Mouse (Mus musculus): ENCODE measurements at regions not wholly inside any gene's neighbourhood (a gene's known extent, or its start where the extent isn't known, plus 50 kb on each side); places are given as distances from the start of the nearest gene placed in this dataset.

- 87% methylated on average over 3 of the region's 3 CpGs for whole genome bisulfite sequencing
- DNase-seq (ENCODE audit: low spot score): no peak
Measured at GRCm38 (mm10) chr10:17010047-17010446, 713.0 kb upstream of the Cited2 start.

GRCm38 (mm10) chr10:17011876-17012275 lies 711.1 kb upstream of the Cited2 start:
- no peak overlapping the region for H3K9ac ChIP-seq (replicated peaks; ENCODE audit: low read length)
- DNase-seq (ENCODE audit: low spot score): no peak
- no peaks in the 10 kb centered on the region for H3K27me3 ChIP-seq (ENCODE audit: control insufficient read depth, insufficient read depth, low read length)
- no peaks in the 10 kb centered on the region for H3K36me3 ChIP-seq (replicated peaks; ENCODE audit: control insufficient read depth, insufficient read depth, low read depth, low read length)
- no peak overlapping the region for H3K27ac ChIP-seq (replicated peaks; ENCODE audit: low read depth, low read length)
- no peaks in the 10 kb centered on the region for H3K4me1 ChIP-seq (ENCODE audit: control insufficient read depth, insufficient read depth, low read length)
- no peak for ATAC-seq (replicated peaks; ENCODE audit: insufficient number of reproducible peaks, low FRiP score, low TSS enrichment, low read depth)
- 83% methylated on average over 2 of the region's 2 CpGs for WGBS
- no peak overlapping the region for H3K4me3 ChIP-seq (ENCODE audit: low read depth, low read length)
- no peak overlapping the region for H3K4me2 ChIP-seq (ENCODE audit: low read depth, low read length)
- no peaks in the 10 kb centered on the region for H3K9me3 ChIP-seq (replicated peaks; ENCODE audit: control insufficient read depth, low read length)

More at GRCm38 (mm10) chr10:17010047-17010446, 713.0 kb upstream of the Cited2 start:
- Histone ChIP-seq H3K27me3 (ENCODE audit: control insufficient read depth, insufficient read depth, low read length) (no peaks in the 10 kb centered on the region), H3K4me3 (ENCODE audit: low read depth, low read length) (no peak overlapping the region), H3K4me2 (ENCODE audit: low read depth, low read length) (no peak overlapping the region), H3K27ac (replicated peaks; ENCODE audit: low read depth, low read length) (no peak overlapping the region), H3K36me3 (replicated peaks; ENCODE audit: control insufficient read depth, insufficient read depth, low read depth, low read length) (no peaks in the 10 kb centered on the region), H3K9ac (replicated peaks; ENCODE audit: low read length) (no peak overlapping the region), H3K9me3 (replicated peaks; ENCODE audit: control insufficient read depth, low read length) (no peaks in the 10 kb centered on the region), H3K4me1 (ENCODE audit: control insufficient read depth, insufficient read depth, low read length) (no peaks in the 10 kb centered on the region)
- no peak for ATAC-seq (replicated peaks; ENCODE audit: insufficient number of reproducible peaks, low FRiP score, low TSS enrichment, low read depth)

- no peaks in the 10 kb centered on the region for H3K9me3 ChIP-seq (replicated peaks; ENCODE audit: control insufficient read depth, low read length)
- H3K27ac ChIP-seq (replicated peaks; ENCODE audit: low read depth, low read length): no peak overlapping the region
- H3K27me3 ChIP-seq (ENCODE audit: control insufficient read depth, insufficient read depth, low read length): no peaks in the 10 kb centered on the region
- no peak for DNase-seq (ENCODE audit: low spot score)
- H3K4me3 ChIP-seq (ENCODE audit: low read depth, low read length): no peak overlapping the region
- H3K4me2 ChIP-seq (ENCODE audit: low read depth, low read length): no peak overlapping the region
- no peak overlapping the region for H3K9ac ChIP-seq (replicated peaks; ENCODE audit: low read length)
- H3K36me3 ChIP-seq (replicated peaks; ENCODE audit: control insufficient read depth, insufficient read depth, low read depth, low read length): no peaks in the 10 kb centered on the region
- ATAC-seq (replicated peaks; ENCODE audit: insufficient number of reproducible peaks, low FRiP score, low TSS enrichment, low read depth): no peak
- WGBS: 71% methylated on average over 3 of the region's 3 CpGs
- H3K4me1 ChIP-seq (ENCODE audit: control insufficient read depth, insufficient read depth, low read length): no peaks in the 10 kb centered on the region
Measured at GRCm38 (mm10) chr10:17012541-17012975, 710.5 kb upstream of the Cited2 start.

GRCm38 (mm10) chr10:17014826-17015225 lies 708.2 kb upstream of the Cited2 start:
- Histone ChIP-seq H3K27ac (replicated peaks; ENCODE audit: low read depth, low read length) (no peak overlapping the region), H3K4me3 (ENCODE audit: low read depth, low read length) (no peak overlapping the region), H3K9me3 (replicated peaks; ENCODE audit: control insufficient read depth, low read length) (no peaks in the 10 kb centered on the region), H3K9ac (replicated peaks; ENCODE audit: low read length) (no peak overlapping the region), H3K36me3 (replicated peaks; ENCODE audit: control insufficient read depth, insufficient read depth, low read depth, low read length) (no peaks in the 10 kb centered on the region), H3K4me1 (ENCODE audit: control insufficient read depth, insufficient read depth, low read length) (no peaks in the 10 kb centered on the region), H3K27me3 (ENCODE audit: control insufficient read depth, insufficient read depth, low read length) (no peaks in the 10 kb centered on the region), H3K4me2 (ENCODE audit: low read depth, low read length) (no peak overlapping the region)
- ATAC-seq (replicated peaks; ENCODE audit: insufficient number of reproducible peaks, low FRiP score, low TSS enrichment, low read depth) (no peak), DNase-seq (ENCODE audit: low spot score) (no peak)
- WGBS: 87% methylated on average over 3 of the region's 3 CpGs

- no peak for ATAC-seq (replicated peaks; ENCODE audit: insufficient number of reproducible peaks, low FRiP score, low TSS enrichment, low read depth)
- Histone ChIP-seq H3K9ac (replicated peaks; ENCODE audit: low read length) (no peak overlapping the region), H3K9me3 (replicated peaks; ENCODE audit: control insufficient read depth, low read length) (no peaks in the 10 kb centered on the region), H3K36me3 (replicated peaks; ENCODE audit: control insufficient read depth, insufficient read depth, low read depth, low read length) (no peaks in the 10 kb centered on the region), H3K27me3 (ENCODE audit: control insufficient read depth, insufficient read depth, low read length) (no peaks in the 10 kb centered on the region), H3K27ac (replicated peaks; ENCODE audit: low read depth, low read length) (no peak overlapping the region), H3K4me1 (ENCODE audit: control insufficient read depth, insufficient read depth, low read length) (no peaks in the 10 kb centered on the region), H3K4me2 (ENCODE audit: low read depth, low read length) (no peak overlapping the region), H3K4me3 (ENCODE audit: low read depth, low read length) (no peak overlapping the region)
- no peak for DNase-seq (ENCODE audit: low spot score)
- WGBS: 85% methylated on average over 4 of the region's 4 CpGs
Measured at GRCm38 (mm10) chr10:17016854-17017253, 706.2 kb upstream of the Cited2 start.

- no peaks in the 10 kb centered on the region for H3K4me1 ChIP-seq (ENCODE audit: control insufficient read depth, insufficient read depth, low read length)
- H3K36me3 ChIP-seq (replicated peaks; ENCODE audit: control insufficient read depth, insufficient read depth, low read depth, low read length): no peaks in the 10 kb centered on the region
- DNase-seq (ENCODE audit: low spot score): no peak
- H3K27ac ChIP-seq (replicated peaks; ENCODE audit: low read depth, low read length): no peak overlapping the region
- no peak overlapping the region for H3K4me3 ChIP-seq (ENCODE audit: low read depth, low read length)
- no peaks in the 10 kb centered on the region for H3K9me3 ChIP-seq (replicated peaks; ENCODE audit: control insufficient read depth, low read length)
- 90% methylated on average over 5 of the region's 5 CpGs for WGBS
- no peaks in the 10 kb centered on the region for H3K27me3 ChIP-seq (ENCODE audit: control insufficient read depth, insufficient read depth, low read length)
- ATAC-seq (replicated peaks; ENCODE audit: insufficient number of reproducible peaks, low FRiP score, low TSS enrichment, low read depth): no peak
- no peak overlapping the region for H3K9ac ChIP-seq (replicated peaks; ENCODE audit: low read length)
- H3K4me2 ChIP-seq (ENCODE audit: low read depth, low read length): no peak overlapping the region
Measured at GRCm38 (mm10) chr10:17022216-17023158, 700.5 kb upstream of the Cited2 start.

GRCm38 (mm10) chr10:17023571-17024293 lies 699.3 kb upstream of the Cited2 start:
- DNase-seq (ENCODE audit: low spot score): peak; percentile 47
- no peaks in the 10 kb centered on the region for H3K4me1 ChIP-seq (ENCODE audit: control insufficient read depth, insufficient read depth, low read length)
- H3K4me2 ChIP-seq (ENCODE audit: low read depth, low read length): no peak overlapping the region
- WGBS: 42% methylated on average over 13 of the region's 13 CpGs
- no peak overlapping the region for H3K9ac ChIP-seq (replicated peaks; ENCODE audit: low read length)
- ATAC-seq (replicated peaks; ENCODE audit: insufficient number of reproducible peaks, low FRiP score, low TSS enrichment, low read depth): no peak; the same call in 1 of the 2 replicates
- no peaks in the 10 kb centered on the region for H3K27me3 ChIP-seq (ENCODE audit: control insufficient read depth, insufficient read depth, low read length)
- no peaks in the 10 kb centered on the region for H3K9me3 ChIP-seq (replicated peaks; ENCODE audit: control insufficient read depth, low read length)
- no peak overlapping the region for H3K4me3 ChIP-seq (ENCODE audit: low read depth, low read length)
- no peaks in the 10 kb centered on the region for H3K36me3 ChIP-seq (replicated peaks; ENCODE audit: control insufficient read depth, insufficient read depth, low read depth, low read length)
- no peak overlapping the region for H3K27ac ChIP-seq (replicated peaks; ENCODE audit: low read depth, low read length)

GRCm38 (mm10) chr10:17024294-17024665 lies 698.7 kb upstream of the Cited2 start:
- WGBS: 62% methylated on average over 1 of the region's 1 CpGs
- ATAC-seq (replicated peaks; ENCODE audit: insufficient number of reproducible peaks, low FRiP score, low TSS enrichment, low read depth): no peak
- no peaks in the 10 kb centered on the region for H3K27me3 ChIP-seq (ENCODE audit: control insufficient read depth, insufficient read depth, low read length)
- H3K4me3 ChIP-seq (ENCODE audit: low read depth, low read length): no peak overlapping the region
- H3K9ac ChIP-seq (replicated peaks; ENCODE audit: low read length): no peak overlapping the region
- H3K36me3 ChIP-seq (replicated peaks; ENCODE audit: control insufficient read depth, insufficient read depth, low read depth, low read length): no peaks in the 10 kb centered on the region
- no peaks in the 10 kb centered on the region for H3K9me3 ChIP-seq (replicated peaks; ENCODE audit: control insufficient read depth, low read length)
- no peak overlapping the region for H3K27ac ChIP-seq (replicated peaks; ENCODE audit: low read depth, low read length)
- no peak overlapping the region for H3K4me2 ChIP-seq (ENCODE audit: low read depth, low read length)
- no peak for DNase-seq (ENCODE audit: low spot score)
- H3K4me1 ChIP-seq (ENCODE audit: control insufficient read depth, insufficient read depth, low read length): no peaks in the 10 kb centered on the region

Data from embryonic facial prominence, embryonic 11.5 days (tissue).